Mouse (Mus musculus) heart, adult 8-10 months (tissue): ENCODE results near the gene Rab5if. TPM values are rescaled to one million over a fixed set of nuclear protein-coding genes. Genes with fewer than 3 reads are reported as not detected.
A peak's percentile ranks its signal among the peaks of the same experiment; 100 is the strongest.
"Not testable (repeated sequence)": the region's sequence is repeated elsewhere in the genome, so short reads cannot be mapped to it uniquely, and the experiment has no call there.

Source experiments
- DNase-seq: peaks from one replicate; pipeline ENCODE4 v3.0.0; 2022; ENCODE audit warnings: low spot score
- total RNA-seq, 4 experiments: library from RNA; stranded (reverse); gene quantifications; 2 replicates each; pipeline ENCODE4 v1.2.4; 2022

The Rab5if gene
- total RNA-seq, 4 experiments from 2014 or later, result 90.3 to 107 (median 102) TPM

- not testable (repeated sequence) for DNase-seq
These were observed 8.7 kb upstream of the Rab5if start for GRCm38 (mm10) chr2:156853999-156854771.

GRCm38 (mm10) chr2:156856311-156856710, 6.6 kb upstream of the Rab5if start:
- no peak for DNase-seq

GRCm38 (mm10) chr2:156857385-156857791, 5.5 kb upstream of the Rab5if start:
- DNase-seq, result no peak

GRCm38 (mm10) chr2:156857835-156858234, 5.1 kb upstream of the Rab5if start, which contains the start of gene 4930518I15Rik:
Gene 4930518I15Rik (minus strand): TSS chr2:156857946.
- DNase-seq, result no peak

- no peak for DNase-seq
These were observed 4.3 kb upstream of the Rab5if start for GRCm38 (mm10) chr2:156858671-156859070.

GRCm38 (mm10) chr2:156862041-156862717, 749 bp upstream of the Rab5if start:
- no peak for DNase-seq

GRCm38 (mm10) chr2:156863487-156864160, 696 bp downstream of the Rab5if start:
- no peak for DNase-seq

- DNase-seq, result no peak
These were observed 1.6 kb downstream of the Rab5if start for GRCm38 (mm10) chr2:156864481-156864880.

- peak; percentile 25 for DNase-seq
These were observed 6.1 kb downstream of the Rab5if start for GRCm38 (mm10) chr2:156868994-156869393.

- DNase-seq, result no peak
These were observed 6.6 kb downstream of the Rab5if start for GRCm38 (mm10) chr2:156869554-156869953.

GRCm38 (mm10) chr2:156870519-156870918, 7.6 kb downstream of the Rab5if start:
- DNase-seq, result peak; percentile 34

- DNase-seq, result peak; percentile 49
These were observed 10.7 kb downstream of the Rab5if start for GRCm38 (mm10) chr2:156873629-156874028.

- no peak for DNase-seq
These were observed 11.3 kb downstream of the Rab5if start for GRCm38 (mm10) chr2:156874047-156874759.

GRCm38 (mm10) chr2:156874760-156875510, 12.0 kb downstream of the Rab5if start:
- DNase-seq, result no peak

- DNase-seq, result no peak
These were observed 14.8 kb downstream of the Rab5if start for GRCm38 (mm10) chr2:156877726-156878125.

GRCm38 (mm10) chr2:156879541-156879940, 16.6 kb downstream of the Rab5if start:
- no peak for DNase-seq

GRCm38 (mm10) chr2:156882431-156883001, 19.6 kb downstream of the Rab5if start:
- DNase-seq, result no peak

GRCm38 (mm10) chr2:156884396-156885211, 21.7 kb downstream of the Rab5if start:
- no peak for DNase-seq

GRCm38 (mm10) chr2:156885666-156886065, 22.7 kb downstream of the Rab5if start:
- DNase-seq, result not testable (repeated sequence)
